Mouse (Mus musculus): Measurements from ENCODE around the gene Pde8a.

- TF ChIP-seq CTCF (IDR thresholded peaks at IDR 0.05; ENCODE audit: extremely low read depth, insufficient read length, insufficient replicate concordance, low read depth, low read length) (no peak), POLR2A (IDR thresholded peaks at IDR 0.05; ENCODE audit: low read depth, low read length) (no peak)
These were observed 132.2 kb downstream of the Pde8a start for GRCm38 (mm10) chr7:81345447-81346170.
